Mouse (Mus musculus) CD8-positive naive resting alpha-beta T cell, adult 2 months (primary cell): Measurements from ENCODE around the gene Zfp750.

ENCODE experiments used
- DNase-seq, 2 experiments: peaks; one replicate each; pipeline ENCODE4 v3.0.0; 2022; ENCODE audit warnings: low read depth in 2 of 2, low spot score in 2 of 2

Gene Zfp750

DNA sequence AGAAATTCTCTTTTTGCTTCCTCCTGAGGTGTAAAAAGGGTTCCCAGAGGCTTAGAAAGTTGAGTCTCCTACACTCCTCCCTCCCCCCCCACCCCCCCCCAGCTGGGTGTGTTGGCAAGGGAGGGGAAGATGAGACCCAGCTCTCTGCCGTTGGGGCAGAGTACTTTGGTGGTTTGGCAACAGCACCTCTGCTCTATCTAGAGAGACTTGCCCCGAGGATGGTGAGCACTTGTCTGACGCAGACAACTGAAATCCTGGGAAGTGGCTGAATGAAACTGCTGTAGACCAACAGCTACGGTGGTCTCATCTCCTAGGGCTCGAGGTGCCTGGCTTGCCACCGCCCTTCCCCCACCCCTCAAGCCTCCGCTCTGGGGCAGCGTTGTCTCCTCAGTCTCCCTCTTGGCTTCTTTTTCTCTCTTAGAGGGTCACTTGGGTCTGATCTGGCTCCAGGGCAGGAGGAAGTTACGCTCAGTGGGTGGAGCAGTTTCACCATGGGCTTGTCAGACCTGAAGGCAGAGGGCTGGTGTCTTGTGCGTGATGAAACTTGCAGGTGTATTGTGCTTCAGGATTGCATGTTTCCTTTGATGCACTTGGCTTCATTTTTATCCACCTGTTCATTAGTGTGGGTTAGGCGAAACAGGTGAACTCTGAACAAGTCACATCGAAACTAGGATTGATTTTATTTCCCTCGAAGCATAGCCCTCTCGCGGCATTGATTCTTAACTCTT, 39.5 kb downstream of the Zfp750 start:
- no peak for DNase-seq

DNA sequence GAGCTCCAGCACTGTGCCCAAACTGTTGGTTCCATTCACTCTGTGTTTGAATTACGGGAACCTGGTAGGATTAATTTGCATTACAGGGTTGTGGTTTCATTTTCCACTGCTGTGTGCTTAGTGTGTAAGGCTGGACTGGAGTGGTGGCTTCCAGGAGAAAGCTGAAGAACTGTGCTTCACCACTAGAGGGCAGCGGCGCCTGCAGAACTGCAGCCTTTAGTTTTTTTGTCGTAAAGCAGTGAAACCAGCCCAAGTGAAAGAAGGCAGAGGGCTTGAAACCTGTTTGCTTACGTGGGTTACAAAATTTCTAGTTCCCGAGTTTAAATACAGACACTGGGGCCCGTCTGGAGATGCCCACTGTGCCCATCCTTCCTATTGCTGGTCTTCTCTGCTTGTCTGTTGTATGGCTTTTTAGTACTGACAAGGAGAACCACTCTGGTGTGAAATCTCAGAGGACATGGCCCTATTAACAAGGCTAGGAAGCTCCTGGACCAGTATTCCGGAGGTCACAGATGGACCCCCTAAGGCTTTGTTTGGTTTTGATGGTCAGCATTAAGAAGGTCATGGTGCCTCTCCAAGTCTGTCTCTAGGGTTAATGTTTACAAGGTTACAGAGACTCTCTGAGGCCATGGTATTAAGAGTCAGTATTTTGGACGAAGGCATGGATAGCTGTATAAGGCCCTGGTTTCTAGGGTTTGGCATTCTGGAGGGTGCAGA, 43.3 kb downstream of the Zfp750 start:
- DNase-seq = peak; percentile 39 to 64

DNA sequence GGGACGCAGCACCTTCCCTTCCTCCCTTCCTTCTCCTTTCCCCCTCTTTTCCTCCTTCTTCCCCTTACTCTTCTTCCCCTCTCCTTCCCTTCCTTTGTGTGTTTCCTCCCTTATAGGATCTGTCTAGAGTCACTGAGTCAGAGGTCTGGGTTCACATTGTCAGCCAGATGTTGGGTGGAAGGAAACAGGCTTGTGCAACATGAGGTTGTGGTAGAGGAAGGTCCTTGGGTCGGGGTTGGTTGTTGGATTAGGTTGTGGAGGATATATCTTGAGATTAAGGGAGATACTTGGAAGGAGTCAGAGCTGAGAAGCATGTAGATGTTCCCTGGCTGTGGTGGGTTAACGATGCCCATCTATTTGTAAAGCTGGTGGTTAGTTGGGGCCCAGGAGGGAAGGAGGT, 44.3 kb downstream of the Zfp750 start:
- no peak for DNase-seq

DNA sequence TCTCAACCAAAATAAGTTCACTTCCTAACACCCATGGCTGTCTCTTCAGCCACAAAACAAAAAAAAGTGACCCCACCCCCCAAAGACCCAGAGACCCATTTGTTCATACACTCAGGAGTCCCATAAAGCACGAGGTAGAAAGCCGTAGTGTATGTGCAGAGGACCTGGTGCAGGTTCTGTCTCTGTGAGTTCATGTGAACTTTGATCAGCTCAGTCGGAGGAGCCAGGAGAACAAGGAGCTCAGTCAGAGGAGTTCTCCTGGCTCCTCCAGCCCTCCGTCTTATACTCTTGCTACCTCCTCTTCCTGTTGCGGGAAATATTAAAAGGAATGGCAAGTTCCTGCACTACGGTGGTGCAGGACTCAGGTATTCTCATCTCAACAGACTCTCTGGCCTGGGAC, 51.7 kb downstream of the Zfp750 start:
- DNase-seq = no peak
